Mouse (Mus musculus) kidney, adult 11 months (tissue): Measurements from ENCODE around the gene Fgfr1op2.
A peak's percentile ranks its signal among the peaks of the same experiment; 100 is the strongest.

ENCODE experiments used
- DNase-seq: peaks from one replicate; pipeline ENCODE4 v3.0.0; 2022

Fgfr1op2 gene

DNA sequence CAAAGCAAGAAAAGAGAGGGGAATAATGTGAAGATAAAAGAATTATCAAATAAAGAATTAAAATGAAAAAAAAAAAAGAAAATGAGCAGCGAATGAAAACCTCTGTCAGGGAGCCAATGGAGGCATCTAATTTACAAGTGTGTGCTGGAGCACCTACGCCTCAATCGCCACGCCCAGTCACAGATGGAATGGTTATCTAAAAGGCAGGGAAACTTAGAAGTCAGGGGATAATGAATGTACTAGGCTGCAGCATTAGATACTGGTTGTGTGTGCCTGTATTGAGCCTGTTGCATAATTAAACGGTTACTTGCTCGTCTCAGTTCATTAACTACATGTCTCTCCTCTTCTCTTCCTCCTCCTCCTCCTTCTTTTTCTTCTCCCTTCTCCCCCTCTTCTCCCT, 34.4 kb downstream of the Fgfr1op2 start:
- DNase-seq, result no peak

DNA sequence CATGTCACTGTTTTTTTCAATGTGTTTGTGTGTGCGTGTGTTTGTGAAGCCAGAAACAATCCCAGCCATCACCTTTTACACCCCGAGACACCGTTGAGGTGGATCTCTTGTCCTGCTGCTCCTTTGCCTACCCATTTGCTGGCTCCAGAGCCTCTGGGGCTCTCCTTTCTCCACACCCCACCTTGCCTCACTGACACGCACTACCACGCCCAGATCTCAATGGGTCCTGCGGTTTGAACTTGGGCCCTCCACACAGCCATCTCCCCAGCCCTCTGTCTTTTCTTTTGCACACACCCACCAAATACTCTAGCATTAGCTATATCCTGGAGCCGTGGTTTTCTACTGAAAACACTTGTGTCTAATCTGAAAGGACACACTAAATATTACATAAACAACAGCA, 34.9 kb downstream of the Fgfr1op2 start:
- no peak for DNase-seq

DNA sequence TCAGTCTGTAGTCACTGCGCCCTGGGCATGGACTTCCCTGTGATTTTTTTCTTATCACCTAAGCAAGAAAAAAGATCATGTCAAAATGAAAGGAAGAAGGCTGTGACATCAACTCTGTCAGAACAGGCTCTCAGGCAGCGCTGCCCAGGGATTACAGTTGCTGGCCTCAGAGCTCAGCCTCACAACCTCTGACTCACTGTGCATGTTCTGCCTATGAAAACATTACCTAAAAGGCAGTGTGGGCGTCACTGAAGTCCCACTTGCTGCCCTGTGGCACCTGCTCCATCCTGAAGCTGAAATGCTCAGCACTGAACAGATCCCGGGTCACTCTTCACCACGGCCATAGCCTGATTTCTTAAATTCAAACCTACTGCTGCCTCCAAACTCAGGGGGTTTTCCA, 35.7 kb downstream of the Fgfr1op2 start:
- no peak for DNase-seq

DNA sequence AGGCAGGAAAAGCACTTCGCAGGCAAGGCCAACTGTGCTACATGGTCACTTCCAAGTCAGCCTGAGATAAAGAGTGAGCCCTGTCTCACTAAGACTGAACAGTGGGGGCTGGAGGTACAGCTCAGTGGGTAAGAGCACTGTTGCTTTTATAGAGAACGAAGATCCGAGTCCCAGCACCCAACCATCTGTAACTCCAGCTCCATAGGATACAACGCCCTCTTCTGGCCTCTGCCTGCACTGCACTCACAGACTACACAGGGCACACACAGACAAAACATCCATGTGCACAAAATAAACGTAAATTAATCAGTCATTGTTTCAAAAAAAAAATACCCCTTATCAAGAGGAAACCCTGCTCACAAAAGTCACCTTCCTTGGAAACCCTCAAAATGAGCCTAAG, 36.9 kb downstream of the Fgfr1op2 start:
- DNase-seq, result no peak

DNA sequence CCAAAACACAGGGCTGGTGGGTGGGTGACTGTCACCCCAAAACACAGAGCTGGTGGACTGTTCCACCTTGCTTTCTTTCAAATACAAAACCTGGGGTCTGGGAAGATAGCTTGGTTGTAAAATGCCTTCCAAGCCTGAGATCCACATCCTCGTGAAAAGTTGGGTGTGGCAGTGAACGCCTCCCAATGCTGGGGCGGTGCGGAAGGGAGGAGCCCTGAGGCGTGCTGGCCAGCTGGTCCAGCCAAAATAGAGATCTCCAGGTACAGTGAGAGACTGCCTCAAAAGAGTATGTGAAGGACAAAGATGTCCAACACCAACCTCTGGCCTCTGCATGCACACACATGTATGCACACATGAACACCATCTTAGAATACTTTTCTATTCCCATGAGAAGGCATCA, 37.5 kb downstream of the Fgfr1op2 start:
- no peak for DNase-seq

DNA sequence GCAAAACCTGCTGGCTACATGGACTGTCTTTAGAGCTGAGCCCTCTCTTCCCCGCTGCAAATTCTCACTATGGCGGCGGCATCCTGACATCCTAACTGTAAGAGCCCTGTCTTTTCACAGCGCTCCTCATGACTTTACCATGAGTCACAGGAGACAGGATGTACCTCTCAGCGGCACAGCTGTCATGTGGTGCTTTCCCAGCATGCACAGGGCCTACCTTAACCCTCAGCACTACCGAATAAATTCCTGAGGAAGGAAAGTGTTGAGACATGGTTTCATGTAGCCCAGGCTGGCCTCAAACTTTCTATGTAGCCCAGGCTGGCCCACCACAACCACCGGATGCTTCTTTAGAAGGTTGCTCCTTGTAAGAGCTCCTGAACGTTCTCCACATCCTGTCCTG, 38.9 kb downstream of the Fgfr1op2 start:
- no peak for DNase-seq

DNA sequence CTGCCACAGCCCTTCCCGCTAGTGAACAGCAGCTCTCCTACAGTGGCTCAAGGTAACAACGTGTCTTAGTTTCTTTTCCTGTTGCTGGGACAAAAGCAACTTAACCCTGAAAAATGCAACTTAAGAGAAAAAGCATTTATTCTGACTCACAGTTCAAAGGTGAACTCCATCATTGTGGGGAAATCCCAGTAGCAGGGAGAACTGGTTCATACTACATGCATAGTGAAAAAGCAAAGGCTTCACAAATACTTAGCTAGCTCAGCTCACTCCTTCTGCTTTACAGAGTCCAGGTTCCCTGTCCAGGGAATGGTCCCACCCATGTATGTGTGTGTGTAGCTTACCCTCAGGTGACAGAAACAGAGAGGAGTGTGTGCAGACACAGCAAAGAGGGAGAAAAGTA, 39.7 kb downstream of the Fgfr1op2 start:
- no peak for DNase-seq

DNA sequence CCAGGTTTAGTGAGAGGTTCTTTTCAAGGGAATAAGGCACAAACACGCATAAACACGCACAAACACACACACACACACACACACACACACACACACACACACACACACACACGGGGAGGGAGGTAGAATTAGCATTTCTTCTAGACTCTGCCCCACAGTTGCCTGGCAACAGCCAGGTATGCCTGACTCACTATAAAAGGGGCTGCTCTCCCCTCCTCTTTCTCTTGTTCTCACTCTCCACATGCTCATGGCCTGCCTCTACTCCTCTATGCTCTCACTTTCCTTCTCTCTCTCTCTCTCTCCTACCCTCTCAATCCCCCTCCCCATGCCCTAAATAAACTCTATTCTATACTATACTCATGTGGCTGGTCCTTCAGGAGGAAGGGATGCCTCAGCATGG, 51.1 kb downstream of the Fgfr1op2 start:
- DNase-seq, result no peak

DNA sequence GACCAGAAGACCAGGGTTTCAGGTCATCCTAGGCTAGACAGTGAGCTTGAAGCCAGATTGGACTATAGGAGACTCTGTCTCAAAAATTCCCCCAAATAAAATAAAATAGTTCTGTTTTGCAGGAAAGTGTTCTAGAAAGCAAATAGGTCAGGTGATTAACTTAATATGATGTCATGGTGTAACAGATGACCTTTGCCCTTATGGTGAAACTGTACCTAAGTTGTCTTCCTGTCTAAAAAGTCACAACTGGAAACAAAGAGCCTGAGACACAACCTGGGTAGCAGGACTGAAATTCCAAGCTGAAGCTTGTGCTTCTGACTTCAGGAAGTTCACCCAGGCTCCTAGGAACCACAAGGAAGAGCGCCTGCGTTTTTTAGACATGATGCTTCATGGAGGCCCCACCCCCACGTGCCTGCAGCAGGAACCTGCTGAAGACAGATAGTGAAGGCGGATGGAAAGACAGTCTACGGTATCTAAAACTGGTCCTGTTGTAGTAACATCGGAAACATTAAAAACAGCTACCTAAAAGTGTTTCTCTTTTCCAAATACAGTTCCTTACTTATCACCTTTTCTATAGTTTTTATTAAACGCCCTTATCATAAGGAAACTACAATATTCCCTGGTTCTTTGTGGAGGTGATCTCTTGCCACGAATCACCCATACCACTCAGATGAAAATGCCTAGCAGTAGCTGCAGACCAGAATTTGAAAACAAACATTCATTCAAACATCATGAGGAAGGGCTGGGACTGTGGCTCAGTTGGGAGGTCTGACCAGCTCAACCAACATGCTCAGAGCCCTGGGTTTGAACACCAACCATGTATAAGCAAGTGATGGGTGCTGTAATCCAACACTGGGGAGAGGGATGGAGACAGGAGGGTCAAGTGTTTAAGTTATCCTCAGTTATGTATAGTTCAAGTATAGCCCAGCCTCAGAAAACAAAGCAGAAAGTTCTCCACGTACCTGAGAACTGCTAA, 53.1 kb downstream of the Fgfr1op2 start:
- no peak for DNase-seq

DNA sequence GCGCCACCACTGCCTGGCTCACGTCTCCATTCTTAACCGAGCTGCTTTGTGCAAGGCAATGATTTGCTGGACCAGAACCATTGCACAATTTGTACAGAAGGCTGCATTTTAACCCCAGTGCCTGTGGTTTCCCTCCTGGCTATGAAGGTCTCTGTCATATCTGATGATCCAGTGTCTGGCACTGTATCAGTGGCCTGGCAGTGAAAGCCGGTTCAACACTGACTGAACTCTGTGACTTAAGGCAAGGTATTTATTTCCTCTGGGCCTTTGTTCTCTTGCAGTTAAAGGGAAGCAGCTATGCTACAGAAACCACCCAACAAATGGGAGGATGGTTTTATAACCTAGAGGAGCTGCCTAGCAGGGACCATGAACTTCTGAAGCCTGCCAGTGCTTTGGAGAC, 54.0 kb downstream of the Fgfr1op2 start:
- DNase-seq, result peak; percentile 70

DNA sequence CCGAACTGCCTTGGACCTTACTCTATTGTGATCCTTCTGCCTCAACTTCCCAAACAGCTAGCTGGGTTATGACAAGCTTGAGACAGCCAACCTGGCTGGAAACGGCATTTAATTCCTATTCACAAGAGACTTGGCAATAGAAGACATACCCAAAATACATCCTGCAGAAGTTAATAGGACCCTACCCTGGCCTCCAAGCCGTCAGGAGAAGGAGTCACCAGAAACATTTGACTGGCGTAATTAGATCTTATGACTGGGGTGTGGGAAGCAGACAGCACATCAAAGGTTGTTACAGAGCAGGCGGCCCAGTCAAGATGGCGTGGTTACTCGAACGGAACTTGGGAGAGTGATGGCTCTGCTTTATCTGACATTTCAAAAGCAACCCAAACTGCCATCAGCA, 54.8 kb downstream of the Fgfr1op2 start:
- DNase-seq, result no peak

DNA sequence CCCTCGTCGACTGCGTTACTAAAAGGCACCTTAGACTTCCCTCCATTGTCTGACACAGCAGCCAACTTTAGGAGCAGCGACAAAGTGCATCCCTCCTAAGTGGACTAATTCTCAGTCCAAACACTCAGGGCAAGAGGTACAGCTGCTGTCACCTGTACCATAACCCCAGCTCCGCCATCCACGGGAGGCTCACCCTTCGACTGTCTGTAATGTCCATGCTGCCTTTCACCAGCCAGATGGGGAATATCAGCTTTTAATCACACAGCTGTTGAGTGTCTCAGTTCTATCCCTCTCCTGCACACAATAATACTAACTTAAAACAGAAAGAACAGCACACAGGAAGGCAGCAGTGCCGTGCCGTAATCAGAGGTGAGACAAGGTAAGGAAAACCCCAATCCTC, 55.4 kb downstream of the Fgfr1op2 start:
- DNase-seq, result no peak

DNA sequence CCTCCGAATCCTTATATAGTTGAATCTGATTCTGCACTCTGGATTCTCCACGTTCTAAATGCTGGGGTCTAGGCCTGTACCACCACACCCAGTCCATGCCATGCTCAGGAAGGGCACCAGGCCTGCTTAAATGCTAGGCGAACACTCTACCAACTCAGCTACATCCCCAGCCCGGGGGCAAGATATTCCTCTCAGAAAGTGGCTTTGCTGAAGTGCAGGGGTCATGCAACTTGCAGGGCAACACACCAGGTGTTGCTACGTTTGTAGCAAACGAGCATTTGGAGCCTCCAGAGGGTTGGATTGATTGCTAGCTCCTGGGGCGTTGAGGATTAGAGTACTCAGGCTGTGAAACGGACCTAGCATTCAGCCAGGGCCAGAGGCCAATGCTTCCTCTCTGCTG, 56.1 kb downstream of the Fgfr1op2 start:
- DNase-seq, result no peak

DNA sequence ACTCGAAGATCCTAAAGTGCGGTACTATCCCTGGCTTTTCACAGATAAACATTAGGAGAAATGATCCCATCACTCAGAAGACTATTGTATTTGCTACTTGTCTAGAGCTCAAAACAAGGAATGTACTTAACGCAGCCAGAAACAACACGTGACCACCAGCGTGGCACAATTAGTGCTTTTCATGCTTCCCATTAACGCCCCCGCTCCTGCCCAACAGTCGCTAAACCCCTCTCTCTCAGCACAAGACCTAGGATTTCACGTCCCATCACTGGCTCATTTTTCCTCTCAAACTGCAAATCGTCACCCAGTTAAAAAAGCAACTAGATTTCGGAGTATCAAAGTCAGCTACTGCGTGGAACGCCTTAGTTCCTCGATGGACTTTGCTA, 56.6 kb downstream of the Fgfr1op2 start:
- DNase-seq, result peak; percentile 35

DNA sequence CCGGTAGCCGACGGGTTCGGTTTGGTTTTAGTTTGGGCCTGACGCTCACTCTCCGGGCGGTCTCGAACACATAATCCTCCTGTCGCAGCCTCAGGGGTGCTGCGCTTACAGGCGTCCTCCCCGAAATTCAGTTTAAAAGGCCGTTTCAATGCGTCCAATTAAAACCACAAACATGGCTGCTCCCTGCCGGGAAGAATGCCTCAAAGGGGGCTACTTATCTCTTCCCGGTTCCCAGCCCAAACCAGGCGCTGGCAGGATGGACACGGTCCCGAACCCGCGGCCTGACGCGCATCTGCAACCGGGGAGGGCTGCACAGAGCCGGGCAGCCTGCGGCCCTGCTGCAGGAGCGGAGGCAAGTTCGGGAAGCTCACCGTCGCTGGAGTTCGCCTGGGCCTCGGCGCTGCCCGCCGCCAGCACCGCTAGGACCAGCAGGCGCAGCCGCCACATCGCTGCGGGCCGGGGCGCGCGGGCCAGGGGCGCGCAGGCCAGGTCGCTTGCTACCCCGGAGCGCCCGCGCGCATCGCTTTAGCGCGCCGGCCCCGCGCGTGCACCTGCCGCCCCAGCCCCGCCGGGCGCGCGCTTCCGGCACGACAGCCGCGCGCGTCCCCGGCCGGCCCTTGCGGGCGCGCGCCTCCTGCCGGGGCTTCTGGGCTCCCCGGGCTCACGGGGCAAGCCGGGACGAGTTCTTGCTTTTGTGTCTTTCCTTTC, 57.2 kb downstream of the Fgfr1op2 start:
- peak; percentile 73 for DNase-seq

DNA sequence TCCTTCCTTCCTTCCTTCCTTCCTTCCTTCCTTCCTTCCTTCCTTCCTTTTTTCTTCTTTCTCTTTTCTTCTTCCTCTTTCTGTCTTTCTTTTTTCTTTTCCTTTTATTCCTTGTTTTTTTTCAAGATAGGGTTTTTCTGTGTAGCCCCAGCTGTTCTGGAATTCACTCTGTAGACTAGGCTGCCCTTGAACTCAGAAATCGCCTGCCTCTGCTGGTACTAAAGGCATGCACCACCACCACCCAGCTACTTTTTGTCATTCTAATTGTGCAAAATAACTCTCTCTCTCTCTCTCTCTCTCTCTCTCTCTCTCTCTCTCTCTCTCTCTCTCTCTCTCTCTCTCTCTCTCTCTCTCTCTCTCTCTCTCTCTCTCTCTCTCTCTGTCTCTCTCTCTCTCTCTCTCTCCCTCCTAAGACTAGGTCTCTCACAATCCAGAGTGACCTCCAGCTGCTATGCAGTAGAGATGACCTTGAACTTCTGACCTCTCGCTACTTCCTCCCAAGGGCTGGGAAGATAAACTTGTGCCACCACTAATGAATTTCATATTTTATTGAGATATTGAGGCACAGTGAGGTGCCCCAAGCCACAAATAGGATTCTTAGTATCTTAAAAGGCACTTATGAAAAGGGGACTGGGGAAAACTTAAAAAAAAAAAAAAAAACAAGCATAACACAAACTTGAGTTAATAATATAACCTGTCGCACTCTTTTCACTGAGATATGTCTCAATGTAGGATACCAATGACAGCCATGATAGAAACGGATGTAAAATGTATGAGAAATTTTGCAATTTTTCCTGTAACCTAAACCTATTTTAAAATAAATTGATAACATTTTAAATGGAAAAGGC, 58.0 kb downstream of the Fgfr1op2 start:
- DNase-seq, result no peak

DNA sequence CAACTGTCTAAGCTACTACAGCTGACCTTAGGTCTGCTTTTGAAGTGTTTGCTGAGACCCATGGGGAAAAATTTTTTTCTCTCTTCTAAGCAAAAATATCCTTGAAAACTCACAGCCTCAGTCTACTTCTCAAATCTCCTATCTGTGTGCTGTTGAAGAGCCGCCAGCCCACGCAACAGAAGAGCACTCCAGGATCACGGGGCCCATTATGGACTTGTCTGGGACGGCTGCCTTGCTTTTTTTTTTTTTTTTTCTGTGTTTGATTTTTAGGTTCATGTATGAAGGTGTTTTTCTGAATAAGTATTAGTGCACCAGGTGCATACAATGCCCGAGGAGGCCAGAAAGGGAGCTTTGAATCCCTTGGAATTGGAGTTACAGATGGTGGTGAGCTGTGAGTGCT, 59.5 kb downstream of the Fgfr1op2 start:
- no peak for DNase-seq

DNA sequence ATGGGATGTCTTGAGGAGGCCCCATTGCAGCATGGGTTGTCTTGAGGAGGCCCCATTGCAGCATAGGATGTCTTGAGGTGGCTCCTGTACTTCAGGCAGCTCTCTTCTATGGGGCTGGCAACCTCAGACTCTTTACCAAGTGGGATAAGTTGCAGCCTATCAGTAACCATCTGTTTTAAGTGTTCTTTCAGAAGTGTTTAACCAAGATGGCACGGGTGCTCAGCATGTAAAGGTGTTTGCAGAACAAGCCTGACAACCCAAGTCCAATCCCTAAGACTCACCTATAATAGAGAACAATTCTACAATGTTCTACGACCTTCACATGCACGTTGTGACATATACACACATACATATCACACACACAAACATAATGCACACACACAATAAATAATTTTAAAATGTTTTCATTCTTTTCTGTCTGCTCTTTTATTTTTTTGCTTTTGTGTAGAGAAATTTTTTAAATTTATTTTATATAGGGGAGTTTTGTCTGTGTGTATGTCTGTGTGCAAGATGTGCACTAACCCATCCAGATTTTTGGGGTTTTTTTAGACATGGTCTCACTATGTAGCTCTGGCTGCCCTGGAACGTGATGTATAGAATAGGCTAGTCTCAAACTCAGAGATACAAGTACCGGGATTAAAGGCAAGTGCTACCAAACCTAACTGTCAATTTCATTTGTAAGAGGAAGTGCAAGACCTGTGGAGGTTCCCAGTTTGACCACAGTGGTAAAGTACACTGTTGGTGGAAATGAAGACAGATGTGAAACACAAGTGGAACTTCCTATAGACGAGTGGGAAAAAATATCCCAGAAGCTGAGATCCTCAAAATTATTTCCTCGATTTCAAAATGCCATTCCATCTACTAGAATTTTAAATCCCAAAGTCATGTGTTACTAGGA, 63.3 kb downstream of the Fgfr1op2 start:
- DNase-seq, result no peak

DNA sequence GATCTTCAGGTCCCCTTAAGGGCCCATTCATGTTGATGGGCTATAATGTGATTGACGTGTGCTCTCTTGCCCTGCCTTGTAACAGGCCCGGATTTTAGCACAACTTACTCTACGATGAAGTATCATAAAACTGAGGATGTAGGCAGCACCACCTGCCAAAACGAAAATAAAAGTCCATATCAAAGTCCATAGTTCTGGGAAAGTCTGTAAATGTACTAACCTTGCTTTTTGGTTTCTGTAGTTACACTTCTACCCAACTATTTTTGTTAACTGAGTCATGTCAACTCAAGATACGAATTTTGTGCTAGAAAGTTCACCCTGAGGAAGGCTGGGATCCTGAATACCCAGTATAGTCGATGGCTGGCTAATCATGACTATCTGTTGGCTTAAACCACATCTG, 64.0 kb downstream of the Fgfr1op2 start:
- peak; percentile 26 for DNase-seq

DNA sequence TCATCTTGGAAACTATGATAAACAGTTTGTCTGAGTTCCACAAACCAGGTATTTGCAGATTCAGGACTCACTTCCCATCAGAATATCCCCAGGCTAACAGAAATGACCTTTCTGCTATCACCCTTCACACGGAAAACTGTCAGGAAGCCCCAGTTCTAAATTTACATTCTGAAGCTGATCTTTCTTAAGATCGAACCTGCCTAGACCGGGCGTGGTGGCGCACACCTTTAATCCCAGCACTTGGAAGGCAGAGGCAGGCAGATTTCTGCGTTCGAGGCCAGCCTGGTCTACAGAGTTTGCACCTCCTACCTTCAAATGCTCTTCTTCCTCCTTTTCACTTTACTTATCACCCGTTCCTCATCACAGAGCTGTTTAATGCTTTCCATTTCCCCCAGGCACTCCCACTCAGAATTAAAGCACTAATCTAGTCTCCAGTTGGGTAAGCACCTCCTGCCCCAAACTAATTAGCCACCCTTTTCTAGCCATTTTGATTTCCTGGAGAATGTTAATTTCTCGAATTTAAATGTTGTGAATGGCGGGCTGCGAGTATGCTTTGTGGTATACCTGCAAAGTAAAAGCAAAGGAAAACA, 64.7 kb downstream of the Fgfr1op2 start:
- DNase-seq, result peak; percentile 12

DNA sequence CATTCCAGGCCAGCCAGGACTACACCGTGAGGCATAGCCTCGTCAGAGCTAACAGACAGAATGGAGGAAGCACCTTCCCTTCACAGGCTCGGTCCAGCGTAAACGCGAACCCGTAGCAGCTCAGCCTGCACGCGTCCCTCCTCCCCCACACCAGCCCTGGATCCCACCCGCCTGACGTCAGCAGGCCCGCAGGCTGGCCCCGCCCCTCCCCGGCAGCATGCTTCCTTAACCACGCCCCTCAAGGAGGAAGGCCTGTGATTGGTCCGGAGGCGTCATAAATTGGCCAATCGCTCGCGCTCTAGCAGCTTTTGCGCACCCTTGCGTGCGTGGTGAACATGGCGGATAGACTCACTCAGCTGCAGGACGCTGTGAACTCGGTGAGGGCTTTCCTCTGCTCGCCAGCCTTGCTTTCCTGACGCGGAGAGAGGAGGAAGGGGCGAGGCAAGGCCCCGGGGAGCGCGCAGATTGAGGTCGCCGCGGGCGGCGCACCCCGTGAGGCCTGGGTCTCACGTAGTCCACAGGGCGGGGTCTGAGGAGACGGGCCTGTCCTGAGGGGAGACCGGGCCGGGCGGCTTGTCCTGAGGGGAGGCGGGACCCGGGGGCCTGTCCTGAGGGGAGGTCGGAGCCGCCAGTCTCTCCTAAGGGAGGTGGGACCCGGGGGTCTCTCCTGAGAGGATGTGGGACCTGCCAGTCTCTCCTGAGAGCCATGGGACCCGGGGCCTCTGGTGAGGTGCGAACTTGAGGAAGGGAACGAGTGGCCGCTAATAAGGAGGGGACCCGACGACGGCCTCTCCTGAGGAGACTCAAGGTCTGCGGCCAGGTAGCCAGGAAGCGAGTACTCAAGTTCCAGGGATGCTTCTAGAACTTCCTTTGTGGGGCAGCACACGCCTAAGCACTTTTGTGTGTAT, 65.5 kb downstream of the Fgfr1op2 start, which contains the start of the genes Med21 and Tm7sf3:
Med21 (plus strand) TSS at position 272 of the 908 bp plus-strand sequence.
Tm7sf3 (minus strand) TSS at position 549 of the 908 bp plus-strand sequence.
- DNase-seq, result peak; percentile 96
